Mouse (Mus musculus): ENCODE data around the gene Otud7a.

DNA sequence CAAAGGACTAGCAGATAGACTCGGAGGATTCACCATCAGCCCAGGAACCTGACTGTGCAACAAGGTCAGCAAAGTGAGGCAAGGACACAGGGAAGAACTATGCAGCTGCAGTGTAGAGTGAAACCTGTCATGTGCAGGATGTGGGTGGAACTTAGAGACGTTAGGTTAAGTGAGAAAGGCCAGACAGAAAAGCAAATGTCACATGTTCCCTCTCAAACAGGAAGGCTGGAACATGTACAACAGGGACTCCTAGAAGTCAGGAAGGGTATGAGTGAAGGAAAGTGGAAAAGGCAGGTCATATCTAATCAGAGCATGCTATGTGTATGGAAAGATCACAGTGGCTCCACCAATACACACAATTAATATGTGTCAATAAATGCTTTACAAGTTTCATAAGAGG, 232.6 kb downstream of the Otud7a start:
- TF ChIP-seq CTCF (IDR thresholded peaks at IDR 0.05; ENCODE audit: low read depth, low read length) (no peak), POLR2A (IDR thresholded peaks at IDR 0.05; ENCODE audit: borderline replicate concordance, low read depth, low read length) (no peak)

Data from bone marrow macrophage, adult 2 months (primary cell).